Mouse (Mus musculus) skeletal muscle tissue, adult 2 months (tissue): Measurements from ENCODE around the gene Gm5890.
"Not testable (repeated sequence)": the region's sequence is repeated elsewhere in the genome, so short reads cannot be mapped to it uniquely, and the experiment has no call there.

ENCODE experiments used
- DNase-seq: peaks from one replicate; pipeline ENCODE4 v3.0.0-alpha.2; 2012; ENCODE audit warnings: low read depth, low spot score

The Gm5890 gene

DNA sequence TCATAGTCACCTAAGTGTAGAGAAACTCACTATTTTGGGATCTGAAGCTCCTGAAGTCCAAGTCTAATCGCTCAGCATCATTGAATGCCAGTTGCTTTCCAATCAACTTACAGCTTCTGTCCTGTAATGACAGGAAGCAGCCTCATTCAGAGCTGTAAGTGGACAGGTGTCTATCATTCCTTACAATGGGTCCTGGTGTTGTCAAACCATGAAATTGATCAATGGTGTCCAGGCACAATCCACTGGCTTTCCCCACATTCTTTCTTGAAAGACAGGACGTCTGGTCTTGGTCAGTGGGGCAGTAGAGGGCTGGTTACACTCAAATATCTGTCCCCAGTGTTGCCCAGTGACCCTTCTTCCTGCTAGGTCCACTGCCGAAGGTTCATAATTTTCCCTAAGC lies at the start of gene Gm5890:
Gm5890 (minus strand) TSS at position 101 of the 400 bp plus-strand sequence.
- DNase-seq: not testable (repeated sequence)

DNA sequence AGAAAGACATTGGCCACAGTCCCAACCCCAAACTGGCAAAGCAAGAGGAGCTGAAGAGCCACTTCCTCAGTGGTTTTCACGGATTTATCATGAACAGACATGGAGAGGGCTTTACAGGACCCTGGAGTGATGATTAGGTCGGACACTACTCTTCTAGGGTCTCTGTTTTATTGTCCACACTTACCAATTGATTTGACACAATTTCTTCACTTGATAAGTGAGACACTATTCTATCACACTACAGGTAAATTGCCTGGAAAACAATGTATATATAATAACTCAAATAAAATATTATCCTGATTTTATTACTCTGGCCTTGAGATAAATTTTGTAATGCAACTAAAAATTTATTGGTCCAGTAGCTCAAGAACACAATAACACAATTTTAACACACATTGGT lies 28.9 kb downstream of the Gm5890 start, which contains the start of gene Gm4498:
Gm4498 (minus strand) TSS at position 101 of the 400 bp plus-strand sequence.
- DNase-seq: not testable (repeated sequence)
